In the genomic region with DNA sequence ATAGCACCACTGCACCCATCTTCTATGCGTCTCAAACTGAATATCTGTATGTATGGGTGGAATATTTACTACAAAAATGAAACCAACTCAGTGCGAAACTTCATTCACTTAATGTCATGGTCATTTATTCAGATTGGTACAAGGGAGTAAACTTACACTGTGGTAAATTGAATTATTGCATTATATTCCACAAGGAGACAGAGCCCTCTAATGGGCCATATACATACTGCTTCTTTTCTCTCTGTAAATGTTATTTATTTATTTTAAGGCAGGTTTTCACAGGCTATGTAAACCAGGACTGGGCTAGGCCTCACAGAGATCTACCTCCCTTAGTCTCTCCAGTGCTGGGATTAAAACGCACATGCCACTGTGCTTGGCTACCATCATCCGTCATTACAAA, we compare ENCODE assay signal across 1 mouse cellular context.
TF ChIP-seq lines count a peak whose summit lies in the region.

No protein-coding gene starts in this region.

TF ChIP-seq in MEL, 35 proteins besides CTCF, POLR2A, EP300 and RAD21:
- TF ChIP-seq MYC (IDR thresholded peaks at IDR 0.05; ENCODE audit: low read depth, low read length) = no peak
- no peak for TF ChIP-seq USF1 (IDR thresholded peaks at IDR 0.05; ENCODE audit: low read depth, low read length)
- no peak for TF ChIP-seq ZC3H11A (IDR thresholded peaks at IDR 0.05; ENCODE audit: low read depth, low read length)
- TF ChIP-seq POLR2AphosphoS2 (IDR thresholded peaks at IDR 0.05; ENCODE audit: low read length) = no peak
- TF ChIP-seq CHD2 (IDR thresholded peaks at IDR 0.05; ENCODE audit: low read length) = no peak
- no peak for TF ChIP-seq MAZ (IDR thresholded peaks at IDR 0.05; ENCODE audit: low read depth, low read length)
- TF ChIP-seq MYB (IDR thresholded peaks at IDR 0.05; ENCODE audit: low read depth, low read length) = no peak
- TF ChIP-seq POLR2AphosphoS5 (IDR thresholded peaks at IDR 0.05; ENCODE audit: borderline replicate concordance, low read depth, low read length) = no peak
- no peak for TF ChIP-seq RCOR1 (IDR thresholded peaks at IDR 0.05; ENCODE audit: low read depth, low read length)
- no peak for TF ChIP-seq SMC3 (IDR thresholded peaks at IDR 0.05; ENCODE audit: low read depth, low read length)
